30 mouse cellular contexts compared by ENCODE assay signal in genomic region chr6:128523360-128523759, GRCm38 (mm10). TPM values are rescaled to one million over a fixed set of nuclear protein-coding genes. Genes with fewer than 3 reads are reported as not detected.
DNase-seq lines count a peak whose midpoint lies in the region; ATAC-seq and TF ChIP-seq lines count a peak whose summit lies in the region.
"Had no signal": no experiment of that assay in that cellular context is flagged by ENCODE, and none has a peak within 500 bp of the region (broad histone marks: within the 10 kb centered on the region; RNA-seq: fewer than 3 reads in every experiment).

No protein-coding gene starts in this region.

- TF ChIP-seq EP300 in heart, postnatal 0 days (IDR thresholded peaks at IDR 0.05; ENCODE audit: low read depth) = no peak

- no peak for TF ChIP-seq CTCF in heart, postnatal 0 days (IDR thresholded peaks at IDR 0.05; ENCODE audit: low read depth)

- 53% methylated on average over 3 of the region's 3 CpGs for WGBS in heart, embryonic 10.5 days
- 29% methylated on average over 3 of the region's 3 CpGs for WGBS in heart, embryonic 14.5 days
- 27% methylated on average over 3 of the region's 3 CpGs for WGBS in heart, postnatal 0 days

- no peak for ATAC-seq in heart, embryonic 14.5 days (ENCODE audit: insufficient number of reproducible peaks, insufficient read depth, low FRiP score, low read depth)
- peak; percentile 55 for ATAC-seq in heart, postnatal 0 days (ENCODE audit: insufficient read depth, low read depth)
- ATAC-seq: activated CD4-positive, CD25-positive, alpha-beta regulatory T cell, adult 4 months; forebrain, embryonic 15.5 days; intestine, postnatal 0 days had no signal

- no peaks in the 10 kb centered on the region for H3K36me3 ChIP-seq in heart, embryonic 10.5 days
- H3K36me3 ChIP-seq in heart, embryonic 14.5 days (ENCODE audit: control insufficient read depth, insufficient read depth, low read length) = no peaks in the 10 kb centered on the region
- no peaks in the 10 kb centered on the region for H3K36me3 ChIP-seq in heart, postnatal 0 days (replicated peaks; ENCODE audit: control insufficient read depth, insufficient read depth, low read length)
- H3K36me3 ChIP-seq: embryonic facial prominence, embryonic 10.5 days; embryonic facial prominence, embryonic 13.5 days; forebrain, embryonic 12.5 days; forebrain, embryonic 15.5 days; hindbrain, embryonic 12.5 days; hindbrain, embryonic 15.5 days had no signal

- no peaks in the 10 kb centered on the region for H3K27me3 ChIP-seq in heart, embryonic 10.5 days (ENCODE audit: insufficient read depth, poor library complexity, severe bottlenecking)
- no peaks in the 10 kb centered on the region for H3K27me3 ChIP-seq in heart, embryonic 14.5 days (ENCODE audit: control insufficient read depth, insufficient read depth, low read length)
- no peaks in the 10 kb centered on the region for H3K27me3 ChIP-seq in heart, postnatal 0 days (ENCODE audit: control insufficient read depth, insufficient read depth, low read length)
- H3K27me3 ChIP-seq: embryonic facial prominence, embryonic 13.5 days; forebrain, embryonic 12.5 days; forebrain, embryonic 15.5 days; hindbrain, embryonic 12.5 days; hindbrain, embryonic 15.5 days had no signal

- no peak overlapping the region for H3K4me2 ChIP-seq in heart, embryonic 14.5 days (ENCODE audit: low read length)
- no peak overlapping the region for H3K4me2 ChIP-seq in heart, postnatal 0 days (ENCODE audit: low read depth, low read length)
- H3K4me2 ChIP-seq: embryonic facial prominence, embryonic 13.5 days; forebrain, embryonic 12.5 days; forebrain, embryonic 15.5 days; heart, embryonic 11.5 days; hindbrain, embryonic 12.5 days; hindbrain, embryonic 15.5 days had no signal

- H3K9me3 ChIP-seq in heart, embryonic 10.5 days = no peaks in the 10 kb centered on the region
- H3K9me3 ChIP-seq in heart, embryonic 14.5 days (ENCODE audit: control insufficient read depth, low read length) = 0 out of 2 replicates have a peak, but pooled peaks cover 6% of the 10 kb centered on the region
- H3K9me3 ChIP-seq in heart, postnatal 0 days (replicated peaks; ENCODE audit: control insufficient read depth, low read length) = no peaks in the 10 kb centered on the region
- H3K9me3 ChIP-seq: embryonic facial prominence, embryonic 10.5 days; embryonic facial prominence, embryonic 13.5 days; forebrain, embryonic 15.5 days; hindbrain, embryonic 15.5 days had no signal

- H3K4me3 ChIP-seq in heart, embryonic 10.5 days = no peak overlapping the region
- H3K4me3 ChIP-seq in heart, embryonic 14.5 days (ENCODE audit: control insufficient read depth in 1 of 2, insufficient read depth in 1 of 2, low read depth in 1 of 2, low read length in 2 of 2) = no peak overlapping the region
- H3K4me3 ChIP-seq in heart, postnatal 0 days (ENCODE audit: low read depth, low read length) = no peak overlapping the region
- H3K4me3 ChIP-seq: embryonic facial prominence, embryonic 10.5 days; embryonic facial prominence, embryonic 13.5 days; erythroblast, embryonic 14.5 days; forebrain, embryonic 12.5 days; forebrain, embryonic 15.5 days; hindbrain, embryonic 12.5 days; hindbrain, embryonic 15.5 days had no signal

- H3K9ac ChIP-seq in heart, embryonic 14.5 days (ENCODE audit: low read length) = no peak overlapping the region
- H3K9ac ChIP-seq in heart, postnatal 0 days (replicated peaks; ENCODE audit: low read depth, low read length) = no peak overlapping the region
- H3K9ac ChIP-seq: embryonic facial prominence, embryonic 13.5 days; forebrain, embryonic 12.5 days; forebrain, embryonic 15.5 days; hindbrain, embryonic 12.5 days; hindbrain, embryonic 15.5 days had no signal

- H3K27ac ChIP-seq in heart, embryonic 10.5 days = peak overlapping the region; percentile 29; the same call in 1 of the 2 replicates
- H3K27ac ChIP-seq in heart, embryonic 14.5 days (replicated peaks in 1 of 2; ENCODE audit: control insufficient read depth in 1 of 2, insufficient read depth in 1 of 2, low read depth in 2 of 2, low read length in 2 of 2) = peak overlapping the region; percentile 17 to 63; a peak in 3 of 4 replicates
- peak overlapping the region; percentile 34 for H3K27ac ChIP-seq in heart, postnatal 0 days (ENCODE audit: low read depth)
- H3K27ac ChIP-seq: embryonic facial prominence, embryonic 10.5 days; embryonic facial prominence, embryonic 13.5 days; forebrain, embryonic 12.5 days; forebrain, embryonic 15.5 days; hindbrain, embryonic 12.5 days; hindbrain, embryonic 15.5 days had no signal

- no peaks in the 10 kb centered on the region for H3K4me1 ChIP-seq in heart, embryonic 10.5 days
- peaks cover 3 to 15% of the 10 kb centered on the region in 2 experiments; a peak in 3 of 4 replicates for H3K4me1 ChIP-seq in heart, embryonic 14.5 days (ENCODE audit: control insufficient read depth in 2 of 2, insufficient read depth in 2 of 2, low read length in 2 of 2)
- peaks cover 6% of the 10 kb centered on the region; the same call in 1 of the 2 replicates for H3K4me1 ChIP-seq in heart, postnatal 0 days (ENCODE audit: control insufficient read depth, insufficient read depth)
- H3K4me1 ChIP-seq: embryonic facial prominence, embryonic 10.5 days; embryonic facial prominence, embryonic 13.5 days; forebrain, embryonic 12.5 days; forebrain, embryonic 15.5 days; hindbrain, embryonic 12.5 days; hindbrain, embryonic 15.5 days had no signal

- intact Hi-C loops in heart, postnatal 25 days (cut with DNase I) = no loop called here

- DNase-seq in heart, embryonic 10.5 days (ENCODE audit: low spot score) = no peak
- DNase-seq in heart, postnatal 4 days = no peak
- DNase-seq in heart, postnatal 25 days (ENCODE audit: low spot score) = no peak
- no peak for DNase-seq in heart, postnatal 0 days (ENCODE audit: low spot score)
- no peak for DNase-seq in heart, adult 11 months
- DNase-seq: adrenal gland, adult 8-10 months; adrenal gland, postnatal 25 days; cerebellum, adult 11-12 months; cerebellum, adult 8-10 months; cerebellum, postnatal 10 days; cerebellum, postnatal 36 days; embryo, embryonic 11 days; gastrocnemius, postnatal 25 days; kidney, adult 2 months had no signal

RNA-seq across cellular contexts. Expression of gene Pzp, which starts 3.2 kb away (rescaled TPM):
- polyA plus RNA-seq in heart, embryonic 10.5 days (2016; fragmentation: Nextera tagmentation; extraction: Ambion mirVana) = 0.15 and 0.57 TPM in 2 replicates
- 1 to 10 TPM; 1.1 to 2.9 TPM for total RNA-seq in heart, postnatal 4 days (2021)
- polyA plus RNA-seq in heart, embryonic 14.5 days (2014; fragmentation: Nextera tagmentation; extraction: Ambion mirVana) = 0.43 and 0.77 TPM in 2 replicates
- total RNA-seq in heart, postnatal 25 days (2021) = 1 to 10 TPM; 1.5 to 1.7 TPM
- total RNA-seq in heart, postnatal 0 days (2014; rRNA removed; ENCODE audit: low replicate concordance) = 0.27 and 0.85 TPM in 2 replicates
- 0.96 and 1.00 TPM in 2 replicates for polyA plus RNA-seq in heart, postnatal 0 days (2015; fragmentation: Nextera tagmentation; extraction: Ambion mirVana)
- total RNA-seq: gastrocnemius, postnatal 25 days; hematopoietic stem cell, adult 5-6 weeks had no signal
- polyA plus RNA-seq: cortical plate, adult 2 months; embryonic facial prominence, embryonic 10.5 days; forebrain, embryonic 15.5 days; hindbrain, embryonic 12.5 days; intestine, embryonic 14.5 days had no signal

RNA-seq across cellular contexts. Expression of gene A2ml1, which starts 58.0 kb away (rescaled TPM):
- 0.20 TPM in 1 of 2 replicates, not detected in the other for polyA plus RNA-seq in heart, embryonic 10.5 days (2016; fragmentation: Nextera tagmentation; extraction: Ambion mirVana)
- total RNA-seq in heart, postnatal 4 days (2021) = under 1 TPM in 1 of 2 experiments, not detected in 1; 0.11 TPM
- polyA plus RNA-seq in heart, embryonic 14.5 days (2014; fragmentation: Nextera tagmentation; extraction: Ambion mirVana) = 0.16 and 0.47 TPM in 2 replicates
- not detected for total RNA-seq in heart, postnatal 25 days (2021)
- 1.4 TPM in 1 of 2 replicates, not detected in the other for total RNA-seq in heart, postnatal 0 days (2014; rRNA removed; ENCODE audit: low replicate concordance)
- polyA plus RNA-seq in heart, postnatal 0 days (2015; fragmentation: Nextera tagmentation; extraction: Ambion mirVana) = 0.30 and 0.73 TPM in 2 replicates
- total RNA-seq: adrenal gland, adult 8-10 months; adrenal gland, postnatal 25 days; ES-E14; gastrocnemius, adult 8-10 months; gastrocnemius, postnatal 25 days; hematopoietic stem cell, adult 5-6 weeks had no signal
- polyA plus RNA-seq: embryonic facial prominence, embryonic 10.5 days; erythroblast, embryonic 14.5 days; heart, embryonic 11.5 days; hindbrain, embryonic 12.5 days; kidney, adult 2 months had no signal
